Mouse (Mus musculus): ENCODE data around the gene Pbx3. TPM values are rescaled to one million over a fixed set of nuclear protein-coding genes. Genes with fewer than 3 reads are reported as not detected.

Gene Pbx3
- total and polyA plus RNA-seq, 3 experiments: 6.1 to 9.8 (median 9.7) TPM

DNA sequence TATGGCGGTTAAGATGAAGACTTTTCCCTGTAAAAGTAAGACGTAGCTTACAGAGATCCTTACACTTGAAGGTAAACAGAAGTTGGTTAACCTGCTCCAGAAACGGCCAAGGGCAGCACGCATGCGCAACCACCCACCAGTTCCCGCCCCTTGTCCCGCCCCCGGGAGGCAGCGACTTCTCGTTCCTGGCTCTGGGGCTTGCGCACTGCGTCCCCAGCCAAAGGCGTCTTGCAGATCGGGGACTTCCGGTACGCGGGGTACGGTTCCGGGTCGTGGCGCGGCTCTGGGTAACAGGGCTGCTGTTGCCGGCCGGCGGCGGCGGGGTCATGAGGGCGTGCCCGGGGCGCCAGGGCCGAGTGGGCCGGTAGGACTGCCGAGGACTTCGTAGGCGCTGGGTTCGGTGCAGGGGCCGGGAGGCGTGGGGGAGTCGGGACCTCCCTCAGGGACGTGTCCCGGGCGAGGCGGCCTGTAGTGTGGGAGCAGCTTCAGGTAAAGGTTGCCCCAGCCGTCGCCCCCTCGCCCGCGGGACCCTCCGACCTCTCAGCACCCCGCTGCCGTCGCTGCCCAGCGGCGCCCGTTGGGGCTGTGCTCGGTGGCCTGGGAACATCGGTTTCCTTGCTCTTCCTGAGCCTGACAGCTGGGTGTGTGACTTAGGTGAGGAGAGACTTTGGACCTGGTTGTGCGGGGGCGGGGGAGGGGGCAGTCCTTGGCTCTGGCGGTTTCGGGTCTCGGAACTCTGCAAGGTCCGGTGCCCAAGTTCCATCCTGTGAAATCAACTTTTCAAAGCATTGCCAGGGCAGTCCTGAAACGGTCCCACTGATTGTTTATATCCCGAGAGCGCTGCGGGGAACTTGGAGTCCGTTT, 33.9 kb upstream of the Pbx3 start, which contains the start of gene Mapkap1:
Mapkap1 (plus strand) TSS at position 171 of the 864 bp plus-strand sequence.
- Histone ChIP-seq H3K27me3 (ENCODE audit: control insufficient read depth, insufficient read depth, low read length) (no peaks in the 10 kb centered on the region), H3K27ac (peak within 1 kb of the TSS; percentile 86), H3K4me1 (ENCODE audit: control insufficient read depth, insufficient read depth, low read length) (peaks cover 2% of the 10 kb centered on the region; the same call in 1 of the 2 replicates), H3K9ac (ENCODE audit: low read depth, low read length) (peak within 1 kb of the TSS; percentile 97), H3K4me3 (peak within 1 kb of the TSS; percentile 97), H3K36me3 (ENCODE audit: control insufficient read depth, insufficient read depth, low read length) (no peaks in the 10 kb centered on the region; the same call in 1 of the 2 replicates), H3K79me2 (replicated peaks; ENCODE audit: control insufficient read depth, insufficient read depth, low read length) (peaks cover 4% of the 10 kb centered on the region; the same call in 1 of the 2 replicates)
- TF ChIP-seq CTCF (IDR thresholded peaks at IDR 0.05) (no peak), EP300 (IDR thresholded peaks at IDR 0.05; ENCODE audit: insufficient read depth, low read depth, low read length) (0 out of 2 replicates have a peak, but pooled peaks have one; percentile 29), POLR2A (IDR thresholded peaks at IDR 0.05; ENCODE audit: insufficient read depth, low read depth, low read length) (peak; percentile 73)
- intact Hi-C loops (cut with DNase I): loop anchor here (1.0 kb wide), 1 partner anchor 34 kb away; the partner anchor contains the start of gene Pbx3
- WGBS: 1% methylated on average over 68 of the region's 68 CpGs
- DNase-seq: peak; percentile 97 to 98

- H3K27me3 ChIP-seq (ENCODE audit: control insufficient read depth, insufficient read depth, low read length): no peaks in the 10 kb centered on the region
- no peak overlapping the region for H3K27ac ChIP-seq
- no peak for DNase-seq
- H3K79me2 ChIP-seq (replicated peaks; ENCODE audit: control insufficient read depth, insufficient read depth, low read length): no peaks in the 10 kb centered on the region
- WGBS: 65% methylated on average over 4 of the region's 4 CpGs
- no peak overlapping the region for H3K9ac ChIP-seq (ENCODE audit: low read depth, low read length)
- intact Hi-C loops (cut with DNase I): no loop called here
- TF ChIP-seq CTCF (IDR thresholded peaks at IDR 0.05): no peak
- TF ChIP-seq POLR2A (IDR thresholded peaks at IDR 0.05; ENCODE audit: insufficient read depth, low read depth, low read length): no peak
- TF ChIP-seq EP300 (IDR thresholded peaks at IDR 0.05; ENCODE audit: insufficient read depth, low read depth, low read length): no peak
- H3K36me3 ChIP-seq (ENCODE audit: control insufficient read depth, insufficient read depth, low read length): no peaks in the 10 kb centered on the region
- H3K4me1 ChIP-seq (ENCODE audit: control insufficient read depth, insufficient read depth, low read length): no peaks in the 10 kb centered on the region
- no peak overlapping the region for H3K4me3 ChIP-seq
Observed at GRCm38 (mm10) chr2:34399535-34399934, 26.6 kb upstream of the Pbx3 start.

DNA sequence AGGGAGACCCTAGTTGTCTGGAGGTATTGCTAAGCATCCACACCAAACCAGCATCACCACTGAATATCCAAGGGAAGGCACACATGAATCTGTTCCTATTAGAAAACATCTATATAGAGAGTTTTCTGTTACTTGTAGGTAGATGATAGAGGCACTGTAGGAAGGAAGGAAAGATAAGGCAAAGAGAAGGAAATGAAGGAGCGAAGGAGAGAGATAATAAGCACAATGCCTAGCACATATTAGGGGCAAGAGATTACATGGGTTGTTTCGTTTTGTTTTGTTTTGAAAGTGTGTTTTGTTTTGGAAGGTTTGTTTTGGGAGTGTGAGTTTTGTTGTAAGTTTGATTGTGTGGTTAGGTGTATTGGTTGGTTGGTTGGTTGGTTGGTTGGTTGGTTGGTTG, 6.0 kb upstream of the Pbx3 start:
- H3K4me3 ChIP-seq: no peak overlapping the region
- TF ChIP-seq EP300 (IDR thresholded peaks at IDR 0.05; ENCODE audit: insufficient read depth, low read depth, low read length): no peak
- no peak for TF ChIP-seq CTCF (IDR thresholded peaks at IDR 0.05)
- TF ChIP-seq POLR2A (IDR thresholded peaks at IDR 0.05; ENCODE audit: insufficient read depth, low read depth, low read length): no peak
- no peaks in the 10 kb centered on the region for H3K79me2 ChIP-seq (replicated peaks; ENCODE audit: control insufficient read depth, insufficient read depth, low read length)
- intact Hi-C loops (cut with DNase I): no loop called here
- H3K4me1 ChIP-seq (ENCODE audit: control insufficient read depth, insufficient read depth, low read length): no peaks in the 10 kb centered on the region
- 65% methylated on average over 2 of the region's 2 CpGs for WGBS
- H3K27ac ChIP-seq: no peak overlapping the region
- no peak for DNase-seq
- H3K36me3 ChIP-seq (ENCODE audit: control insufficient read depth, insufficient read depth, low read length): no peaks in the 10 kb centered on the region
- no peaks in the 10 kb centered on the region for H3K27me3 ChIP-seq (ENCODE audit: control insufficient read depth, insufficient read depth, low read length)
- no peak overlapping the region for H3K9ac ChIP-seq (ENCODE audit: low read depth, low read length)

DNA sequence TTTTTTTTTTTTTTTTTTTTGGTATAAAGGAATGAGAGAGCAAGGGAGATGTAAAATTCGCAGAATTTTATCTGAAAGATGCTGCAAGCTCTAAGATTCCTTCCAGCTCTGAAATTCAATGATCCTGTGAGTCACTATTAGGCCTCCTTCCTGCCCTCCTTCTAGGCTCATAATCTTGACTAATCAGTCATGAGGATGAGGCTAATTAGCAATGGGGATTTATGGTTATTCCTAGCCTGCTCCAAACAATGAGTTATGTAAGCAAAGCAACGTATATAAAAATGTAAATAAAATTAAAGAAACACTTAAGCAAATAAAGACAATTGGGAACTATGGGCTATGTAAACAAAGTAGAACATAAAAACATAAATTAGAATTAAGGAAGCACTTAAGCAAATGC, 1.4 kb upstream of the Pbx3 start:
- TF ChIP-seq EP300 (IDR thresholded peaks at IDR 0.05; ENCODE audit: insufficient read depth, low read depth, low read length) (no peak), CTCF (IDR thresholded peaks at IDR 0.05) (no peak), POLR2A (IDR thresholded peaks at IDR 0.05; ENCODE audit: insufficient read depth, low read depth, low read length) (no peak)
- no peak overlapping the region for H3K9ac ChIP-seq (ENCODE audit: low read depth, low read length)
- H3K27me3 ChIP-seq (ENCODE audit: control insufficient read depth, insufficient read depth, low read length): no peaks in the 10 kb centered on the region
- no peak overlapping the region for H3K27ac ChIP-seq
- WGBS: 81% methylated on average over 2 of the region's 2 CpGs
- 0 out of 2 replicates have a peak, but pooled peaks cover 3% of the 10 kb centered on the region for H3K4me1 ChIP-seq (ENCODE audit: control insufficient read depth, insufficient read depth, low read length)
- DNase-seq: no peak
- intact Hi-C loops (cut with DNase I): no loop called here
- H3K36me3 ChIP-seq (ENCODE audit: control insufficient read depth, insufficient read depth, low read length): no peaks in the 10 kb centered on the region
- H3K79me2 ChIP-seq (replicated peaks; ENCODE audit: control insufficient read depth, insufficient read depth, low read length): no peaks in the 10 kb centered on the region
- H3K4me3 ChIP-seq: no peak overlapping the region

DNA sequence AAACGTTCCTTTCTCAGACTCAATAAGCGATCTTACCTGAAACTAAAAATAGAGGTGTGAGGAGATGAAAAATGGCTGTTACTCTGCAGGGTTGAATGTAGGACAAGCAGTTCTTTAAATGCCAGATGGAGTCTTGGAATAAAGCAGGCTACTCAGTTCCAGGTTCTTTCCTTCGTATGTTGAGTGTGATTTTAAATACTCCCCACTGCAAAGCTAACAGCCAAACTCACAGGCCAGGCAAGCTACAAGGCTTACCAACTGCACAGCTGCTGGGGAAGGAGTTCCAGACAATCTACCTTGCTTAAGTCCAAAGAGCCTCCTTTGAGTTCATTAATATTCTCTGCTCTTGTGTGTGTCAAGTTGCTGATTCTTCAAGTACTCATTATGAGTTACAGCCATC, 944 bp upstream of the Pbx3 start:
- no peaks in the 10 kb centered on the region for H3K36me3 ChIP-seq (ENCODE audit: control insufficient read depth, insufficient read depth, low read length)
- no peak overlapping the region for H3K9ac ChIP-seq (ENCODE audit: low read depth, low read length)
- 0 out of 2 replicates have a peak, but pooled peaks cover 3% of the 10 kb centered on the region for H3K4me1 ChIP-seq (ENCODE audit: control insufficient read depth, insufficient read depth, low read length)
- TF ChIP-seq POLR2A (IDR thresholded peaks at IDR 0.05; ENCODE audit: insufficient read depth, low read depth, low read length) (no peak), CTCF (IDR thresholded peaks at IDR 0.05) (no peak), EP300 (IDR thresholded peaks at IDR 0.05; ENCODE audit: insufficient read depth, low read depth, low read length) (no peak)
- no peaks in the 10 kb centered on the region for H3K79me2 ChIP-seq (replicated peaks; ENCODE audit: control insufficient read depth, insufficient read depth, low read length)
- H3K4me3 ChIP-seq: no peak overlapping the region
- intact Hi-C loops (cut with DNase I): loop anchor here (1.0 kb wide), 1 partner anchor 32 kb away; the partner anchor contains the start of gene Mapkap1
- DNase-seq: no peak
- H3K27ac ChIP-seq: no peak overlapping the region
- H3K27me3 ChIP-seq (ENCODE audit: control insufficient read depth, insufficient read depth, low read length): no peaks in the 10 kb centered on the region
- WGBS: 46% methylated on average over 3 of the region's 3 CpGs
